Mouse (Mus musculus) liver, postnatal 0 days (tissue): ENCODE data around the gene Lrch1.

Source experiments
- CTCF ChIP-seq: sonication (generic); IDR thresholded peaks from 2 replicates; pipeline ENCODE4 v1.5.1; 2016; ENCODE audit warnings: antibody characterized with exemption, low read depth
- EP300 ChIP-seq: IDR thresholded peaks from 2 replicates; pipeline ENCODE4 v1.6.1; 2016; ENCODE audit warnings: antibody characterized with exemption, low read depth, mild to moderate bottlenecking

DNA sequence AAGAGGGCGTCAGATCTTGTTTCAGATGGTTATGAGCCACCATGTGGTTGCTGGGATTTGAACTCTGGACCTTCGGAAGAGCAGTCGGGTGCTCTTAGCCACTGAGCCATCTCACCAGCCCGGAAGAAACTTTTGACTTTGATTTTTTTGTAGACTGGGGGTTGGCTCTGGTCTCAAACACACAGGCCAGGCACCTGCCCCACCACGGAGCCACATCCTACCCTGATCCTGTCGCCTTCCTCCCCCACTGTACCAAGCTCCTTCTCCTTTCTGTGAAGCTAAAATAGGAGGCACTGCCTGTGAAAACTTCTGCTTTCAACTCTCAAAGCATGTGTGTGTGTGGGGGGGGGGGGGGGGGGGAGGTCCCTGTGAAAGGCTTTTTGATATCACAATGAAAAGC lies 39.4 kb downstream of the Lrch1 start:
- TF ChIP-seq CTCF (no peak), EP300 (no peak)
